Mouse (Mus musculus) liver, embryonic 11.5 days (tissue): ENCODE measurements around the gene Fyttd1. TPM values are rescaled to one million over a fixed set of nuclear protein-coding genes. Genes with fewer than 3 reads are reported as not detected.

ENCODE experiments used
- ATAC-seq: fragments of 200-750 bp; cut with Nextera tagmentation; replicated peaks from 2 replicates; pipeline ENCODE4 v1.8.0; 2017; ENCODE audit warnings: moderate number of reproducible peaks, mild to moderate bottlenecking, moderate TSS enrichment, moderate library complexity; ENCODE audit not compliant: low FRiP score
- DNase-seq: peaks from one replicate; pipeline ENCODE4 v3.0.0-alpha.2; 2017; ENCODE audit warnings: low spot score
- H3K27ac ChIP-seq: fragments of 300-500 bp; sonication (generic); 2 replicates; pipeline ENCODE4 v1.5.1; 2014; ENCODE audit warnings: mild to moderate bottlenecking, low read depth, low read length, control low read depth
- H3K27me3 ChIP-seq: fragments of 300-500 bp; sonication (generic); replicated peaks from 2 replicates; pipeline ENCODE4 v1.6.1; 2014; ENCODE audit warnings: low read length, mixed read lengths; ENCODE audit not compliant: control insufficient read depth, insufficient read depth
- H3K36me3 ChIP-seq: fragments of 300-500 bp; sonication (generic); 2 replicates; pipeline ENCODE4 v1.6.1; 2014; ENCODE audit warnings: mild to moderate bottlenecking, low read length, moderate library complexity, mixed read lengths; ENCODE audit not compliant: control insufficient read depth, insufficient read depth
- H3K4me1 ChIP-seq: fragments of 300-500 bp; sonication (generic); replicated peaks from 2 replicates; pipeline ENCODE4 v1.6.1; 2014; ENCODE audit warnings: low read length, mixed read lengths; ENCODE audit not compliant: control insufficient read depth, insufficient read depth
- H3K4me2 ChIP-seq: fragments of 300-500 bp; sonication (generic); 2 replicates; pipeline ENCODE4 v1.6.1; 2014; ENCODE audit warnings: mild to moderate bottlenecking, control low read depth, moderate library complexity
- H3K4me3 ChIP-seq: fragments of 300-500 bp; sonication (generic); 2 replicates; pipeline ENCODE4 v1.5.1; 2014; ENCODE audit warnings: low read depth, low read length, control low read depth
- H3K9ac ChIP-seq: fragments of 300-500 bp; sonication (generic); 2 replicates; pipeline ENCODE4 v1.6.1; 2014; ENCODE audit warnings: low read depth, low read length, control low read depth
- H3K9me3 ChIP-seq: fragments of 300-500 bp; sonication (generic); 2 replicates; pipeline ENCODE4 v1.6.1; 2016; ENCODE audit warnings: low read length, inconsistent platforms, mixed read lengths; ENCODE audit not compliant: control insufficient read depth
- whole genome bisulfite sequencing: fragments of 180-500 bp; shearing (Covaris S2); extraction: QIAGEN DNeasy Blood & Tissue Kit; methylation state at CpG from one replicate; pipeline ENCODE4 v1.1.7; 2014; 5-methylcytosine and 5-hydroxymethylcytosine counted together
- polyA plus RNA-seq: library from polyadenylated mRNA; unstranded; fragments of >200 nt; fragmentation: Nextera tagmentation; extraction: Ambion mirVana; gene quantifications from 2 replicates; pipeline ENCODE4 v1.2.1, GENCODE M21; 2014

Gene Fyttd1
- 79.9 and 92.7 TPM in 2 replicates for polyA plus RNA-seq

GRCm38 (mm10) chr16:32877343-32878156 lies at the start of gene Fyttd1, which contains the start of gene Rubcn:
Fyttd1 (plus strand) TSS chr16:32877500.
Rubcn (minus strand) TSS chr16:32877766.
- H3K9me3 ChIP-seq: no peaks in the 10 kb centered on the region
- H3K36me3 ChIP-seq: no peaks in the 10 kb centered on the region
- peak within 1 kb of the TSS; percentile 95 for H3K4me3 ChIP-seq
- under 1% methylated on average over 75 of the region's 83 CpGs for WGBS
- H3K27ac ChIP-seq: peak within 1 kb of the TSS; percentile 61
- ATAC-seq: peak; percentile 96
- H3K9ac ChIP-seq: peak within 1 kb of the TSS; percentile 84
- DNase-seq: peak; percentile 93
- no peaks in the 10 kb centered on the region for H3K27me3 ChIP-seq
- H3K4me2 ChIP-seq: peak within 1 kb of the TSS; percentile 93
- peaks cover 9% of the 10 kb centered on the region for H3K4me1 ChIP-seq

- no peaks in the 10 kb centered on the region for H3K4me1 ChIP-seq
- H3K4me2 ChIP-seq: no peak overlapping the region
- H3K27me3 ChIP-seq: no peaks in the 10 kb centered on the region
- no peak overlapping the region for H3K9ac ChIP-seq
- DNase-seq (no peak), ATAC-seq (no peak)
- H3K9me3 ChIP-seq: no peaks in the 10 kb centered on the region
- no peak overlapping the region for H3K27ac ChIP-seq
- peaks cover 13% of the 10 kb centered on the region; the same call in 1 of the 2 replicates for H3K36me3 ChIP-seq
- no peak overlapping the region for H3K4me3 ChIP-seq
- WGBS: 88% methylated on average over 11 of the region's 11 CpGs
Measured at GRCm38 (mm10) chr16:32829104-32829503, 48.2 kb upstream of the Fyttd1 start.

GRCm38 (mm10) chr16:32831501-32831900 lies 45.8 kb upstream of the Fyttd1 start:
- no peak overlapping the region for H3K4me3 ChIP-seq
- no peaks in the 10 kb centered on the region for H3K27me3 ChIP-seq
- H3K9ac ChIP-seq: no peak overlapping the region
- H3K4me2 ChIP-seq: no peak overlapping the region
- DNase-seq (no peak), ATAC-seq (no peak)
- 83% methylated on average over 4 of the region's 4 CpGs for WGBS
- no peaks in the 10 kb centered on the region for H3K9me3 ChIP-seq
- H3K36me3 ChIP-seq: peaks cover 6% of the 10 kb centered on the region; the same call in 1 of the 2 replicates
- no peak overlapping the region for H3K27ac ChIP-seq
- H3K4me1 ChIP-seq: no peaks in the 10 kb centered on the region

- DNase-seq (no peak), ATAC-seq (no peak)
- no peak overlapping the region for H3K9ac ChIP-seq
- H3K27ac ChIP-seq: no peak overlapping the region
- no peaks in the 10 kb centered on the region for H3K4me1 ChIP-seq
- peaks cover 22% of the 10 kb centered on the region; the same call in 1 of the 2 replicates for H3K36me3 ChIP-seq
- H3K9me3 ChIP-seq: no peaks in the 10 kb centered on the region
- WGBS: 89% methylated on average over 11 of the region's 11 CpGs
- H3K27me3 ChIP-seq: no peaks in the 10 kb centered on the region
- H3K4me3 ChIP-seq: no peak overlapping the region
- no peak overlapping the region for H3K4me2 ChIP-seq
Measured at GRCm38 (mm10) chr16:32847103-32847502, 30.2 kb upstream of the Fyttd1 start.

GRCm38 (mm10) chr16:32849042-32849830 lies 28.1 kb upstream of the Fyttd1 start:
- no peak for ATAC-seq
- no peak overlapping the region for H3K4me2 ChIP-seq
- no peak overlapping the region for H3K4me3 ChIP-seq
- H3K27me3 ChIP-seq: no peaks in the 10 kb centered on the region
- H3K4me1 ChIP-seq: peaks cover 2% of the 10 kb centered on the region; the same call in 1 of the 2 replicates
- 90% methylated on average over 11 of the region's 11 CpGs for WGBS
- no peak overlapping the region for H3K27ac ChIP-seq
- H3K9ac ChIP-seq: no peak overlapping the region
- DNase-seq: no peak
- H3K36me3 ChIP-seq: peaks cover 22% of the 10 kb centered on the region; the same call in 1 of the 2 replicates
- H3K9me3 ChIP-seq: no peaks in the 10 kb centered on the region

GRCm38 (mm10) chr16:32853492-32854049 lies 23.7 kb upstream of the Fyttd1 start:
- H3K27me3 ChIP-seq: no peaks in the 10 kb centered on the region
- no peak overlapping the region for H3K9ac ChIP-seq
- DNase-seq (no peak), ATAC-seq (no peak)
- peaks cover 8% of the 10 kb centered on the region; the same call in 1 of the 2 replicates for H3K4me1 ChIP-seq
- no peak overlapping the region; the same call in 1 of the 2 replicates for H3K27ac ChIP-seq
- 62% methylated on average over 13 of the region's 13 CpGs for WGBS
- no peaks in the 10 kb centered on the region for H3K9me3 ChIP-seq
- no peak overlapping the region for H3K4me2 ChIP-seq
- peaks cover 5% of the 10 kb centered on the region; the same call in 1 of the 2 replicates for H3K36me3 ChIP-seq
- no peak overlapping the region for H3K4me3 ChIP-seq

GRCm38 (mm10) chr16:32854050-32854571 lies 23.2 kb upstream of the Fyttd1 start:
- no peak overlapping the region for H3K9ac ChIP-seq
- H3K27me3 ChIP-seq: no peaks in the 10 kb centered on the region
- H3K4me1 ChIP-seq: peaks cover 8% of the 10 kb centered on the region; the same call in 1 of the 2 replicates
- 0 out of 2 replicates have a peak, but pooled peaks cover 4% of the 10 kb centered on the region for H3K36me3 ChIP-seq
- H3K27ac ChIP-seq: no peak overlapping the region
- DNase-seq (no peak), ATAC-seq (no peak; the same call in 1 of the 2 replicates)
- WGBS: 50% methylated on average over 2 of the region's 2 CpGs
- no peaks in the 10 kb centered on the region for H3K9me3 ChIP-seq
- no peak overlapping the region for H3K4me3 ChIP-seq
- H3K4me2 ChIP-seq: no peak overlapping the region

GRCm38 (mm10) chr16:32856751-32857150 lies 20.5 kb upstream of the Fyttd1 start:
- Histone ChIP-seq H3K4me1 (peaks cover 8% of the 10 kb centered on the region; the same call in 1 of the 2 replicates), H3K27me3 (no peaks in the 10 kb centered on the region), H3K4me2 (no peak overlapping the region), H3K9ac (no peak overlapping the region), H3K9me3 (no peaks in the 10 kb centered on the region), H3K27ac (no peak overlapping the region), H3K36me3 (no peaks in the 10 kb centered on the region), H3K4me3 (no peak overlapping the region)
- DNase-seq: no peak
- no peak for ATAC-seq
- 94% methylated on average over 3 of the region's 3 CpGs for WGBS
